Mouse (Mus musculus): ENCODE results near the gene Fam57a.

DNA sequence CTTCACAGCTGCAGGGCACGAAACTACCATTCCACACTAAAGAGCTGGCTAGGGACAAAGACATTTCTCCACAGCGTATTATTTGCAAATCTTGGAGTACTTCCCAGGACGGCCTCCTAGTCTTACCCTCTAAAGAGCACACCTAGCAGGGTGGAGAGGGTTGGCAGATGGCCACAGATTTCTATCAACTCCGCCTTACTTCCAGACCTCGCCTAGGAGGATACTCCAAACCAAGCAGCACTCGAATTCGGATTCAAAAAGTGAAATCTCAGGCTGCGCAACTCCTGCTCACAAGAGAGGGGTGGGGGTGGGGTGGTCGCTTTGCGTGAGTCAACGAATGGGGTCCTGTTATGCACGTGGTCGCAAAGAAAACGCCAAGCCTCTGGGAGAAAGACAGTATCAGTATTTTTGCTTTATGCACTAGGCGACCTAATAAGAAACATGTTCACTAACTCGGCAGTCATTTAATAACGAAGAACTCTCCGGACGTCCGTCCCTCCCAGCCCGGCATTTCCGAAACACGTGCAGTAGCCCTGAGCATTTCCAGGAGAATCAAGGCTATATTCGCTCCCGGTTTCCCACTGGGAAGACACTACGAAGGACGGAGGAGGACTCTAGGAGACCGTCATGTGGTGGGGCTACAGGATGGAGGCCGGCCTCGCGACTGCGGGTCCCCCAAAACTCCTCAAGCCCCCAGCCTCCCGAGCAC is 37.4 kb downstream of the Fam57a start:
- TF ChIP-seq GATA1 (IDR thresholded peaks at IDR 0.05; ENCODE audit: borderline replicate concordance, low read length): no peak
- TF ChIP-seq FLI1 (IDR thresholded peaks at IDR 0.05; ENCODE audit: low read length): no peak
